ENCODE assay signal across 12 mouse cellular contexts in the genomic region with DNA sequence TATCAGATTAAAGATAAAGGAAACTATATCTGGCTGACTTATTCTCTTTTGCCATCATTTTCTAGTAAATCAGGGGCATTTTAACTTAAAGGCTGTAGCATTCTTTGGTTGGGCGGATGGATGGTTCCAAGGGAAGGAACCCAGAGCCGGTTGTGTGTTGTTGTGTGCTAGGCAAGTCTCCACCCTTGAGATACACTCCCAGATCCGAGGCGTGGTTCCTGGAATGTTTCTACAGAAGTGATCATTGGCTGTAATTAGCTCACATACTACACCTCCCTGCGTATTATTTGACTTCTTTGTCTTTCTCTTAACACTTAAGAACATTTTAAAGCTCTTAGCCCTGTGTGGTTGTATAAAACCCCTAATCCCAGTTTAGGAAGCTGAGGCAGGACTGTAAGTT.
"Had no signal": no experiment of that assay in that cellular context is flagged by ENCODE, and none has a peak within 500 bp of the region (broad histone marks: within the 10 kb centered on the region; RNA-seq: fewer than 3 reads in every experiment).

No protein-coding gene starts in this region.

- DNase-seq: left cerebral cortex, postnatal 4 days; liver; liver, embryonic 13.5 days; liver, postnatal 0 days; lung, adult 18-20 months; lung, adult 2 months; lung, embryonic 14.5 days; lung, postnatal 10 days; lung, postnatal 14 days; lung, postnatal 36 days; lung, postnatal 4 days; midbrain, embryonic 14.5 days had no signal
